Mouse (Mus musculus): Measurements from ENCODE around the gene Srsf6. TPM values are rescaled to one million over a fixed set of nuclear protein-coding genes. Genes with fewer than 3 reads are reported as not detected.

Gene Srsf6
- polyA plus RNA-seq, 1 experiment from 2014 or later = 175 TPM

GRCm38 (mm10) chr2:162927918-162928585 lies 3.3 kb upstream of the Srsf6 start:
- Histone ChIP-seq H3K27me3 (ENCODE audit: control insufficient read depth, insufficient read depth, low read length) (no peaks in the 10 kb centered on the region), H3K27ac (replicated peaks; ENCODE audit: low read depth, low read length) (no peak overlapping the region), H3K4me2 (ENCODE audit: low read length) (no peak overlapping the region), H3K36me3 (ENCODE audit: control insufficient read depth, insufficient read depth, low read length) (peaks cover 3% of the 10 kb centered on the region; the same call in 1 of the 2 replicates), H3K4me1 (ENCODE audit: control insufficient read depth, insufficient read depth, low read length) (peaks cover 9% of the 10 kb centered on the region), H3K9me3 (ENCODE audit: control insufficient read depth, low read length) (no peaks in the 10 kb centered on the region), H3K9ac (replicated peaks; ENCODE audit: low read length) (no peak overlapping the region), H3K4me3 (replicated peaks; ENCODE audit: low read depth, low read length) (no peak overlapping the region)
- DNase-seq = no peak
- ATAC-seq (ENCODE audit: low FRiP score, low TSS enrichment) = no peak
- WGBS = 70% methylated on average over 3 of the region's 3 CpGs

GRCm38 (mm10) chr2:162929704-162930103 lies 1.6 kb upstream of the Srsf6 start:
- no peaks in the 10 kb centered on the region for H3K27me3 ChIP-seq (ENCODE audit: control insufficient read depth, insufficient read depth, low read length)
- H3K9ac ChIP-seq (replicated peaks; ENCODE audit: low read length) = no peak overlapping the region
- H3K4me1 ChIP-seq (ENCODE audit: control insufficient read depth, insufficient read depth, low read length) = peaks cover 14% of the 10 kb centered on the region
- H3K4me3 ChIP-seq (replicated peaks; ENCODE audit: low read depth, low read length) = no peak overlapping the region
- ATAC-seq (ENCODE audit: low FRiP score, low TSS enrichment) (no peak), DNase-seq (no peak)
- H3K9me3 ChIP-seq (ENCODE audit: control insufficient read depth, low read length) = no peaks in the 10 kb centered on the region
- peaks cover 20% of the 10 kb centered on the region for H3K36me3 ChIP-seq (ENCODE audit: control insufficient read depth, insufficient read depth, low read length)
- no peak overlapping the region for H3K27ac ChIP-seq (replicated peaks; ENCODE audit: low read depth, low read length)
- no peak overlapping the region for H3K4me2 ChIP-seq (ENCODE audit: low read length)
- WGBS = 86% methylated on average over 3 of the region's 3 CpGs

- peak overlapping the region; percentile 79 for H3K4me2 ChIP-seq (ENCODE audit: low read length)
- H3K4me3 ChIP-seq (replicated peaks; ENCODE audit: low read depth, low read length) = peak overlapping the region; percentile 100
- peak overlapping the region; percentile 100 for H3K27ac ChIP-seq (replicated peaks; ENCODE audit: low read depth, low read length)
- ATAC-seq (ENCODE audit: low FRiP score, low TSS enrichment) = no peak; the same call in 1 of the 2 replicates
- no peaks in the 10 kb centered on the region for H3K27me3 ChIP-seq (ENCODE audit: control insufficient read depth, insufficient read depth, low read length)
- peaks cover 14% of the 10 kb centered on the region for H3K4me1 ChIP-seq (ENCODE audit: control insufficient read depth, insufficient read depth, low read length)
- peaks cover 29% of the 10 kb centered on the region for H3K36me3 ChIP-seq (ENCODE audit: control insufficient read depth, insufficient read depth, low read length)
- peak overlapping the region; percentile 100 for H3K9ac ChIP-seq (replicated peaks; ENCODE audit: low read length)
- DNase-seq = no peak
- H3K9me3 ChIP-seq (ENCODE audit: control insufficient read depth, low read length) = no peaks in the 10 kb centered on the region
- 1% methylated on average over 18 of the region's 18 CpGs for WGBS
Measured at GRCm38 (mm10) chr2:162930516-162931122, 709 bp upstream of the Srsf6 start.

GRCm38 (mm10) chr2:162931674-162932650 lies 634 bp downstream of the Srsf6 start:
- Histone ChIP-seq H3K9me3 (ENCODE audit: control insufficient read depth, low read length) (no peaks in the 10 kb centered on the region), H3K27ac (replicated peaks; ENCODE audit: low read depth, low read length) (peak overlapping the region; percentile 100), H3K4me1 (ENCODE audit: control insufficient read depth, insufficient read depth, low read length) (peaks cover 14% of the 10 kb centered on the region), H3K4me3 (replicated peaks; ENCODE audit: low read depth, low read length) (peak overlapping the region; percentile 100), H3K4me2 (ENCODE audit: low read length) (peak overlapping the region; percentile 79), H3K9ac (replicated peaks; ENCODE audit: low read length) (peak overlapping the region; percentile 100), H3K27me3 (ENCODE audit: control insufficient read depth, insufficient read depth, low read length) (no peaks in the 10 kb centered on the region), H3K36me3 (ENCODE audit: control insufficient read depth, insufficient read depth, low read length) (peaks cover 41% of the 10 kb centered on the region)
- peak; percentile 76 for ATAC-seq (ENCODE audit: low FRiP score, low TSS enrichment)
- under 1% methylated on average over 100 of the region's 103 CpGs for WGBS
- peak; percentile 85 for DNase-seq

- ATAC-seq (ENCODE audit: low FRiP score, low TSS enrichment) = no peak
- Histone ChIP-seq H3K36me3 (ENCODE audit: control insufficient read depth, insufficient read depth, low read length) (peaks cover 47% of the 10 kb centered on the region), H3K9ac (replicated peaks; ENCODE audit: low read length) (peak overlapping the region; percentile 31; the same call in 1 of the 2 replicates), H3K4me1 (ENCODE audit: control insufficient read depth, insufficient read depth, low read length) (peaks cover 14% of the 10 kb centered on the region), H3K4me3 (replicated peaks; ENCODE audit: low read depth, low read length) (peak overlapping the region; percentile 100), H3K9me3 (ENCODE audit: control insufficient read depth, low read length) (no peaks in the 10 kb centered on the region), H3K27me3 (ENCODE audit: control insufficient read depth, insufficient read depth, low read length) (no peaks in the 10 kb centered on the region), H3K27ac (replicated peaks; ENCODE audit: low read depth, low read length) (no peak overlapping the region), H3K4me2 (ENCODE audit: low read length) (peak overlapping the region; percentile 79)
- WGBS = 42% methylated on average over 4 of the region's 4 CpGs
- DNase-seq = no peak
Measured at GRCm38 (mm10) chr2:162932706-162933105, 1.4 kb downstream of the Srsf6 start.

GRCm38 (mm10) chr2:162934421-162934820 lies 3.1 kb downstream of the Srsf6 start:
- 94% methylated on average over 19 of the region's 19 CpGs for WGBS
- Histone ChIP-seq H3K27ac (replicated peaks; ENCODE audit: low read depth, low read length) (no peak overlapping the region), H3K4me3 (replicated peaks; ENCODE audit: low read depth, low read length) (no peak overlapping the region), H3K4me2 (ENCODE audit: low read length) (no peak overlapping the region), H3K36me3 (ENCODE audit: control insufficient read depth, insufficient read depth, low read length) (peaks cover 64% of the 10 kb centered on the region), H3K4me1 (ENCODE audit: control insufficient read depth, insufficient read depth, low read length) (peaks cover 14% of the 10 kb centered on the region), H3K9ac (replicated peaks; ENCODE audit: low read length) (no peak overlapping the region), H3K27me3 (ENCODE audit: control insufficient read depth, insufficient read depth, low read length) (no peaks in the 10 kb centered on the region), H3K9me3 (ENCODE audit: control insufficient read depth, low read length) (no peaks in the 10 kb centered on the region)
- no peak for ATAC-seq (ENCODE audit: low FRiP score, low TSS enrichment)
- DNase-seq = no peak

- Histone ChIP-seq H3K27me3 (ENCODE audit: control insufficient read depth, insufficient read depth, low read length) (no peaks in the 10 kb centered on the region), H3K4me1 (ENCODE audit: control insufficient read depth, insufficient read depth, low read length) (peaks cover 11% of the 10 kb centered on the region), H3K27ac (replicated peaks; ENCODE audit: low read depth, low read length) (no peak overlapping the region), H3K36me3 (ENCODE audit: control insufficient read depth, insufficient read depth, low read length) (peaks cover 75% of the 10 kb centered on the region), H3K4me3 (replicated peaks; ENCODE audit: low read depth, low read length) (no peak overlapping the region), H3K9me3 (ENCODE audit: control insufficient read depth, low read length) (no peaks in the 10 kb centered on the region), H3K4me2 (ENCODE audit: low read length) (no peak overlapping the region), H3K9ac (replicated peaks; ENCODE audit: low read length) (no peak overlapping the region)
- no peak for ATAC-seq (ENCODE audit: low FRiP score, low TSS enrichment)
- WGBS = 96% methylated on average over 3 of the region's 3 CpGs
- no peak for DNase-seq
Measured at GRCm38 (mm10) chr2:162935700-162936099, 4.4 kb downstream of the Srsf6 start.

- H3K36me3 ChIP-seq (ENCODE audit: control insufficient read depth, insufficient read depth, low read length) = peaks cover 65% of the 10 kb centered on the region
- DNase-seq = no peak
- H3K4me2 ChIP-seq (ENCODE audit: low read length) = no peak overlapping the region
- H3K9ac ChIP-seq (replicated peaks; ENCODE audit: low read length) = no peak overlapping the region
- no peaks in the 10 kb centered on the region for H3K9me3 ChIP-seq (ENCODE audit: control insufficient read depth, low read length)
- WGBS = 82% methylated on average over 1 of the region's 1 CpGs
- H3K4me3 ChIP-seq (replicated peaks; ENCODE audit: low read depth, low read length) = no peak overlapping the region
- H3K4me1 ChIP-seq (ENCODE audit: control insufficient read depth, insufficient read depth, low read length) = no peaks in the 10 kb centered on the region; the same call in 1 of the 2 replicates
- H3K27me3 ChIP-seq (ENCODE audit: control insufficient read depth, insufficient read depth, low read length) = no peaks in the 10 kb centered on the region
- H3K27ac ChIP-seq (replicated peaks; ENCODE audit: low read depth, low read length) = no peak overlapping the region
- ATAC-seq (ENCODE audit: low FRiP score, low TSS enrichment) = no peak
Measured at GRCm38 (mm10) chr2:162939562-162939961, 8.2 kb downstream of the Srsf6 start.
